Mouse (Mus musculus) hindbrain, postnatal 0 days (tissue): Measurements from ENCODE around the gene Dlat. TPM values are rescaled to one million over a fixed set of nuclear protein-coding genes. Genes with fewer than 3 reads are reported as not detected.

Experiments
- ATAC-seq: fragments of 200-750 bp; cut with Nextera tagmentation; 2 replicates; pipeline ENCODE4 v1.8.0; 2017; ENCODE audit warnings: mild to moderate bottlenecking, moderate TSS enrichment, moderate library complexity
- DNase-seq: peaks from one replicate; pipeline ENCODE4 v3.0.0-alpha.2; 2015; ENCODE audit warnings: low spot score
- H3K27ac ChIP-seq: fragments of 300-500 bp; sonication (generic); 2 replicates; pipeline ENCODE4 v1.5.1; 2014; ENCODE audit warnings: mild to moderate bottlenecking
- H3K27me3 ChIP-seq: fragments of 300-500 bp; sonication (generic); 2 replicates; pipeline ENCODE4 v1.6.1; 2014; ENCODE audit warnings: low read length, mixed read lengths; ENCODE audit not compliant: insufficient read depth
- H3K36me3 ChIP-seq: fragments of 300-500 bp; sonication (generic); 2 replicates; pipeline ENCODE4 v1.6.1; 2014; ENCODE audit warnings: low read length, mixed read lengths; ENCODE audit not compliant: insufficient read depth
- H3K4me1 ChIP-seq: fragments of 300-500 bp; sonication (generic); 2 replicates; pipeline ENCODE4 v1.6.1; 2014; ENCODE audit warnings: antibody characterized with exemption, low read length, mixed read lengths; ENCODE audit not compliant: insufficient read depth
- H3K4me2 ChIP-seq: fragments of 300-500 bp; sonication (generic); 2 replicates; pipeline ENCODE4 v1.6.1; 2014; ENCODE audit warnings: low read depth, mild to moderate bottlenecking, low read length, moderate library complexity, mixed read lengths
- H3K4me3 ChIP-seq: fragments of 300-500 bp; sonication (generic); 2 replicates; pipeline ENCODE4 v1.5.1; 2014; ENCODE audit warnings: low read length
- H3K9ac ChIP-seq: fragments of 300-500 bp; sonication (generic); replicated peaks from 2 replicates; pipeline ENCODE4 v1.6.1; 2014; ENCODE audit warnings: mild to moderate bottlenecking, low read length, moderate library complexity, mixed read lengths
- H3K9me3 ChIP-seq: fragments of 300-500 bp; sonication (generic); 2 replicates; pipeline ENCODE4 v1.6.1; 2016; ENCODE audit warnings: low read length, mixed read lengths
- CTCF ChIP-seq: IDR thresholded peaks from 2 replicates; pipeline ENCODE4 v1.5.1; 2016; ENCODE audit warnings: antibody characterized with exemption, control low read depth, low read depth
- WGBS: fragments of 180-500 bp; shearing (Covaris S2); extraction: QIAGEN DNeasy Blood & Tissue Kit; methylation state at CpG from one replicate; pipeline ENCODE4 v1.1.7; 2014; 5-methylcytosine and 5-hydroxymethylcytosine counted together
- polyA plus RNA-seq: library from polyadenylated mRNA; unstranded; fragments of >200 nt; fragmentation: Nextera tagmentation; extraction: Ambion mirVana; gene quantifications from 2 replicates; pipeline ENCODE4 v1.2.1, GENCODE M21; 2015
- total RNA-seq: library from RNA; depleted of rRNA; stranded (reverse); fragments of >200 nt; gene quantifications from 2 replicates; pipeline ENCODE4 v1.2.3, GENCODE M21; 2014; rRNA removed

Dlat gene
- total RNA-seq (72.2 and 77.4 TPM in 2 replicates), polyA plus RNA-seq (65.1 and 69.2 TPM in 2 replicates)

- Histone ChIP-seq H3K4me1 (peaks cover 9% of the 10 kb centered on the region; the same call in 1 of the 2 replicates), H3K36me3 (peaks cover 4% of the 10 kb centered on the region; the same call in 1 of the 2 replicates), H3K9me3 (no peaks in the 10 kb centered on the region), H3K4me3 (peak within 1 kb of the TSS; percentile 96), H3K9ac (peak within 1 kb of the TSS; percentile 98), H3K27ac (peak within 1 kb of the TSS; percentile 92), H3K4me2 (peak within 1 kb of the TSS; percentile 81), H3K27me3 (no peaks in the 10 kb centered on the region)
- 2% methylated on average over 63 of the region's 63 CpGs for WGBS
- ATAC-seq (peak; percentile 95), DNase-seq (peak; percentile 95)
- no peak for TF ChIP-seq CTCF
These were observed at the start of gene Dlat for GRCm38 (mm10) chr9:50659392-50660217. Gene Dlat, minus strand, starts transcription at chr9:50659780.

GRCm38 (mm10) chr9:50709108-50709507 lies 49.5 kb upstream of the Dlat start:
- no peak overlapping the region for H3K9ac ChIP-seq
- no peaks in the 10 kb centered on the region for H3K4me1 ChIP-seq
- H3K27ac ChIP-seq: no peak overlapping the region
- H3K36me3 ChIP-seq: peaks cover 7% of the 10 kb centered on the region; the same call in 1 of the 2 replicates
- H3K4me2 ChIP-seq: no peak overlapping the region
- no peaks in the 10 kb centered on the region for H3K27me3 ChIP-seq
- 24% methylated on average over 2 of the region's 2 CpGs for WGBS
- H3K9me3 ChIP-seq: no peaks in the 10 kb centered on the region
- no peak for ATAC-seq
- H3K4me3 ChIP-seq: no peak overlapping the region
- TF ChIP-seq CTCF: peak; percentile 70
- DNase-seq: peak; percentile 63

- Histone ChIP-seq H3K27me3 (no peaks in the 10 kb centered on the region), H3K4me1 (no peaks in the 10 kb centered on the region), H3K9me3 (no peaks in the 10 kb centered on the region), H3K27ac (no peak overlapping the region), H3K9ac (no peak overlapping the region), H3K4me2 (no peak overlapping the region), H3K4me3 (no peak overlapping the region), H3K36me3 (peaks cover 10% of the 10 kb centered on the region)
- 50% methylated on average over 6 of the region's 6 CpGs for WGBS
- DNase-seq: no peak
- ATAC-seq: no peak
- TF ChIP-seq CTCF: no peak
These were observed 45.3 kb upstream of the Dlat start for GRCm38 (mm10) chr9:50704907-50705306.

GRCm38 (mm10) chr9:50700921-50701691 lies 41.5 kb upstream of the Dlat start:
- ATAC-seq (no peak), DNase-seq (no peak)
- no peak overlapping the region for H3K4me3 ChIP-seq
- no peak overlapping the region for H3K9ac ChIP-seq
- peak; percentile 9; the same call in 1 of the 2 replicates for TF ChIP-seq CTCF
- H3K27ac ChIP-seq: no peak overlapping the region
- no peak overlapping the region for H3K4me2 ChIP-seq
- H3K4me1 ChIP-seq: no peaks in the 10 kb centered on the region
- peaks cover 4% of the 10 kb centered on the region for H3K36me3 ChIP-seq
- no peaks in the 10 kb centered on the region for H3K27me3 ChIP-seq
- WGBS: 66% methylated on average over 11 of the region's 11 CpGs
- H3K9me3 ChIP-seq: no peaks in the 10 kb centered on the region

GRCm38 (mm10) chr9:50698418-50699409 lies 39.1 kb upstream of the Dlat start:
- peak; percentile 35 for TF ChIP-seq CTCF
- Histone ChIP-seq H3K4me2 (peak overlapping the region; percentile 94), H3K4me1 (no peaks in the 10 kb centered on the region), H3K27me3 (no peaks in the 10 kb centered on the region), H3K36me3 (peaks cover 11% of the 10 kb centered on the region), H3K4me3 (peak overlapping the region; percentile 71), H3K9ac (peak overlapping the region; percentile 74), H3K9me3 (no peaks in the 10 kb centered on the region), H3K27ac (peak overlapping the region; percentile 82)
- DNase-seq (peak; percentile 59), ATAC-seq (peak; percentile 70)
- under 1% methylated on average over 67 of the region's 70 CpGs for WGBS

- Histone ChIP-seq H3K4me2 (peak overlapping the region; percentile 94), H3K4me3 (peak overlapping the region; percentile 71), H3K4me1 (no peaks in the 10 kb centered on the region), H3K27ac (peak overlapping the region; percentile 69), H3K27me3 (no peaks in the 10 kb centered on the region), H3K9ac (peak overlapping the region; percentile 66), H3K9me3 (no peaks in the 10 kb centered on the region), H3K36me3 (peaks cover 11% of the 10 kb centered on the region; the same call in 1 of the 2 replicates)
- DNase-seq (peak; percentile 91), ATAC-seq (peak; percentile 78)
- TF ChIP-seq CTCF: no peak
- WGBS: under 1% methylated on average over 12 of the region's 12 CpGs
These were observed 38.1 kb upstream of the Dlat start for GRCm38 (mm10) chr9:50697706-50698041.
